Mouse (Mus musculus): ENCODE results near the gene Blm. TPM values are rescaled to one million over a fixed set of nuclear protein-coding genes. Genes with fewer than 3 reads are reported as not detected.

Blm gene
- polyA plus RNA-seq, 1 experiment from 2014 or later, result 11.8 TPM

GRCm38 (mm10) chr7:80455505-80456160 is 79.3 kb downstream of the Blm start:
- no peak for ATAC-seq (ENCODE audit: low read depth)

GRCm38 (mm10) chr7:80454786-80455185 is 80.1 kb downstream of the Blm start:
- Histone ChIP-seq H3K36me3 (peaks cover 40% of the 10 kb centered on the region), H3K27me3 (no peaks in the 10 kb centered on the region), H3K9ac (no peak overlapping the region), H3K4me2 (no peak overlapping the region), H3K9me3 (no peaks in the 10 kb centered on the region), H3K27ac (replicated peaks) (no peak overlapping the region), H3K4me1 (replicated peaks) (no peaks in the 10 kb centered on the region), H3K4me3 (no peak overlapping the region)
- WGBS, result 89% methylated on average over 2 of the region's 2 CpGs
- no peak for ATAC-seq (ENCODE audit: low read depth)

More at GRCm38 (mm10) chr7:80455505-80456160, 79.3 kb downstream of the Blm start:
- Histone ChIP-seq H3K9me3 (no peaks in the 10 kb centered on the region), H3K27me3 (no peaks in the 10 kb centered on the region), H3K4me3 (no peak overlapping the region), H3K27ac (replicated peaks) (no peak overlapping the region), H3K36me3 (peaks cover 49% of the 10 kb centered on the region), H3K4me2 (no peak overlapping the region), H3K4me1 (replicated peaks) (no peaks in the 10 kb centered on the region), H3K9ac (no peak overlapping the region)
- WGBS, result 86% methylated on average over 4 of the region's 4 CpGs

GRCm38 (mm10) chr7:80453997-80454396 is 80.9 kb downstream of the Blm start:
- Histone ChIP-seq H3K9ac (no peak overlapping the region), H3K4me1 (replicated peaks) (no peaks in the 10 kb centered on the region), H3K36me3 (peaks cover 35% of the 10 kb centered on the region), H3K27ac (replicated peaks) (no peak overlapping the region), H3K27me3 (no peaks in the 10 kb centered on the region), H3K9me3 (no peaks in the 10 kb centered on the region), H3K4me2 (no peak overlapping the region), H3K4me3 (no peak overlapping the region)
- WGBS, result 91% methylated on average over 5 of the region's 5 CpGs
- no peak for ATAC-seq (ENCODE audit: low read depth)

GRCm38 (mm10) chr7:80453121-80453520 is 81.8 kb downstream of the Blm start:
- H3K9ac ChIP-seq, result no peak overlapping the region
- H3K4me3 ChIP-seq, result no peak overlapping the region
- WGBS, result 94% methylated on average over 3 of the region's 3 CpGs
- peaks cover 31% of the 10 kb centered on the region for H3K36me3 ChIP-seq
- no peaks in the 10 kb centered on the region for H3K27me3 ChIP-seq
- H3K4me2 ChIP-seq, result no peak overlapping the region
- no peak for ATAC-seq (ENCODE audit: low read depth)
- no peaks in the 10 kb centered on the region for H3K4me1 ChIP-seq (replicated peaks)
- no peak overlapping the region for H3K27ac ChIP-seq (replicated peaks)
- no peaks in the 10 kb centered on the region for H3K9me3 ChIP-seq

- no peak overlapping the region for H3K4me2 ChIP-seq
- ATAC-seq (ENCODE audit: low read depth), result no peak
- H3K27ac ChIP-seq (replicated peaks), result no peak overlapping the region
- no peaks in the 10 kb centered on the region for H3K27me3 ChIP-seq
- H3K4me3 ChIP-seq, result no peak overlapping the region
- no peaks in the 10 kb centered on the region for H3K4me1 ChIP-seq (replicated peaks)
- H3K9me3 ChIP-seq, result no peaks in the 10 kb centered on the region
- no peak overlapping the region for H3K9ac ChIP-seq
- 89% methylated on average over 5 of the region's 5 CpGs for WGBS
- H3K36me3 ChIP-seq, result peaks cover 29% of the 10 kb centered on the region
Observed at GRCm38 (mm10) chr7:80452241-80452640, 82.7 kb downstream of the Blm start.

GRCm38 (mm10) chr7:80451550-80452232 is 83.2 kb downstream of the Blm start:
- Histone ChIP-seq H3K4me3 (no peak overlapping the region), H3K4me2 (no peak overlapping the region), H3K27me3 (no peaks in the 10 kb centered on the region), H3K9me3 (no peaks in the 10 kb centered on the region), H3K9ac (no peak overlapping the region), H3K4me1 (replicated peaks) (no peaks in the 10 kb centered on the region), H3K36me3 (peaks cover 24% of the 10 kb centered on the region), H3K27ac (replicated peaks) (no peak overlapping the region)
- ATAC-seq (ENCODE audit: low read depth), result no peak
- WGBS, result 87% methylated on average over 3 of the region's 3 CpGs

GRCm38 (mm10) chr7:80450354-80450753 is 84.6 kb downstream of the Blm start:
- H3K27ac ChIP-seq (replicated peaks), result no peak overlapping the region
- no peaks in the 10 kb centered on the region for H3K27me3 ChIP-seq
- peaks cover 21% of the 10 kb centered on the region for H3K36me3 ChIP-seq
- no peaks in the 10 kb centered on the region for H3K4me1 ChIP-seq (replicated peaks)
- WGBS, result 78% methylated on average over 4 of the region's 4 CpGs
- H3K4me2 ChIP-seq, result no peak overlapping the region
- ATAC-seq (ENCODE audit: low read depth), result no peak
- H3K9me3 ChIP-seq, result no peaks in the 10 kb centered on the region
- H3K4me3 ChIP-seq, result no peak overlapping the region
- no peak overlapping the region for H3K9ac ChIP-seq

GRCm38 (mm10) chr7:80449620-80450091 is 85.3 kb downstream of the Blm start:
- peaks cover 16% of the 10 kb centered on the region for H3K36me3 ChIP-seq
- no peak overlapping the region for H3K4me3 ChIP-seq
- no peak overlapping the region for H3K27ac ChIP-seq (replicated peaks)
- WGBS, result 86% methylated on average over 6 of the region's 6 CpGs
- H3K9ac ChIP-seq, result no peak overlapping the region
- H3K27me3 ChIP-seq, result no peaks in the 10 kb centered on the region
- ATAC-seq (ENCODE audit: low read depth), result no peak
- no peak overlapping the region for H3K4me2 ChIP-seq
- no peaks in the 10 kb centered on the region for H3K9me3 ChIP-seq
- H3K4me1 ChIP-seq (replicated peaks), result no peaks in the 10 kb centered on the region

GRCm38 (mm10) chr7:80447336-80447735 is 87.6 kb downstream of the Blm start:
- Histone ChIP-seq H3K4me2 (no peak overlapping the region), H3K4me3 (no peak overlapping the region), H3K9me3 (no peaks in the 10 kb centered on the region), H3K4me1 (replicated peaks) (peaks cover 5% of the 10 kb centered on the region; the same call in 1 of the 2 replicates), H3K9ac (no peak overlapping the region), H3K27me3 (no peaks in the 10 kb centered on the region), H3K36me3 (no peaks in the 10 kb centered on the region), H3K27ac (replicated peaks) (no peak overlapping the region)
- 96% methylated on average over 8 of the region's 8 CpGs for WGBS
- no peak for ATAC-seq (ENCODE audit: low read depth)

GRCm38 (mm10) chr7:80446221-80446878 is 88.6 kb downstream of the Blm start:
- no peaks in the 10 kb centered on the region for H3K36me3 ChIP-seq
- H3K27ac ChIP-seq (replicated peaks), result no peak overlapping the region
- no peak overlapping the region for H3K4me2 ChIP-seq
- no peak overlapping the region for H3K9ac ChIP-seq
- H3K9me3 ChIP-seq, result no peaks in the 10 kb centered on the region
- ATAC-seq (ENCODE audit: low read depth), result no peak
- H3K4me3 ChIP-seq, result no peak overlapping the region
- H3K27me3 ChIP-seq, result no peaks in the 10 kb centered on the region
- WGBS, result 86% methylated on average over 7 of the region's 7 CpGs
- H3K4me1 ChIP-seq (replicated peaks), result peaks cover 10% of the 10 kb centered on the region; the same call in 1 of the 2 replicates

GRCm38 (mm10) chr7:80445492-80445891 is 89.4 kb downstream of the Blm start:
- H3K27me3 ChIP-seq, result no peaks in the 10 kb centered on the region
- H3K27ac ChIP-seq (replicated peaks), result no peak overlapping the region
- no peak for ATAC-seq (ENCODE audit: low read depth)
- H3K4me3 ChIP-seq, result no peak overlapping the region
- peaks cover 10% of the 10 kb centered on the region; the same call in 1 of the 2 replicates for H3K4me1 ChIP-seq (replicated peaks)
- WGBS, result 47% methylated on average over 6 of the region's 6 CpGs
- no peaks in the 10 kb centered on the region for H3K36me3 ChIP-seq
- H3K9me3 ChIP-seq, result no peaks in the 10 kb centered on the region
- H3K9ac ChIP-seq, result no peak overlapping the region
- no peak overlapping the region for H3K4me2 ChIP-seq

Data from neural tube, embryonic 13.5 days (tissue).